Mouse (Mus musculus): ENCODE results near the gene Acads. TPM values are rescaled to one million over a fixed set of nuclear protein-coding genes. Genes with fewer than 3 reads are reported as not detected.

Gene Acads
- polyA plus RNA-seq, 1 experiment from 2014 or later, result 25.2 TPM

DNA sequence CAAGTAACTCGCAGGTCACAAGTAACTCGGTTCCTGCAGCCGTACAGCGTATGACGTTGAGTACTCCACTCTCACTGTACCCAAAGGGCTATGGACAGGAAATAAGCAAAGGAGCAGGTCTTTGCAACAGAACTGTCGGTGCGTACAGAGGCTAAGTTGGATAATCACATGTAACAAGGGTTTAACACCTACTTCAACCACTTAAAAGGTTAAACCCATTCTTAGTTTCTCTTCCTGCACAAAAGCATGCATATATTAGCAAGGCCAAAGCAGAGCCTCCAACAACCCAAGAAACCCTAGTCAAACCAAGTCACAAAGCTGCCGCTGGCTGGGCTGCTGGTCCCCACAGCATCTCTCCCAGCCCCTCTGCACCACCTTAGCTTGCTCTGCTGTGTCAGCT lies 13.3 kb upstream of the Acads start:
- no peaks in the 10 kb centered on the region for H3K9me3 ChIP-seq
- peaks cover 33% of the 10 kb centered on the region for H3K4me1 ChIP-seq (replicated peaks)
- H3K9ac ChIP-seq, result peak overlapping the region; percentile 92
- H3K27ac ChIP-seq, result no peak overlapping the region
- 93% methylated on average over 8 of the region's 8 CpGs for WGBS
- no peak for ATAC-seq (ENCODE audit: low FRiP score)
- no peaks in the 10 kb centered on the region for H3K27me3 ChIP-seq
- H3K36me3 ChIP-seq, result peaks cover 29% of the 10 kb centered on the region
- H3K4me2 ChIP-seq, result peak overlapping the region; percentile 87
- 0 out of 2 replicates have a peak overlapping the region, but pooled peaks have one; percentile 89 for H3K4me3 ChIP-seq

DNA sequence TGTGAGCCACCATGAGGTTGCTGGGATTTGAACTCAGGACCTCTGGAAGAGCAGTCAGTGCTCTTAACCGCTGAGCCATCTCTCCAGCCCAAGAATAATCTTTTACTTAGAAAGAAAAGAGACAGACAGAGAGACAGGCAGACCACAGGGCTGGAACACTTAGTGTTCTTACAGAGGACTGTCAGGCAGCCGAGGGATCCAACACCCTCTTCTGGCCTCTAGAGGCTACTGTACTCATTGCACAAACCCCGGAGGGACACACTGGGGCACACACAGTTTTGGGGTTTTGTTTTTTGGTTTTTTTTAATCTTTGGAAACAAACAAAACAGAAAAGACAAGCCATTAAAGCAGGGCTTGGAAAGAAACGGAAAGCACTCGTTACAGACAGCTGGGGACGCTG lies 10.2 kb upstream of the Acads start:
- no peaks in the 10 kb centered on the region for H3K9me3 ChIP-seq
- ATAC-seq (ENCODE audit: low FRiP score), result no peak
- H3K36me3 ChIP-seq, result peaks cover 53% of the 10 kb centered on the region
- no peak overlapping the region for H3K27ac ChIP-seq
- 89% methylated on average over 6 of the region's 6 CpGs for WGBS
- peaks cover 52% of the 10 kb centered on the region for H3K4me1 ChIP-seq (replicated peaks)
- no peak overlapping the region for H3K4me3 ChIP-seq
- H3K4me2 ChIP-seq, result no peak overlapping the region
- no peaks in the 10 kb centered on the region for H3K27me3 ChIP-seq
- H3K9ac ChIP-seq, result no peak overlapping the region

DNA sequence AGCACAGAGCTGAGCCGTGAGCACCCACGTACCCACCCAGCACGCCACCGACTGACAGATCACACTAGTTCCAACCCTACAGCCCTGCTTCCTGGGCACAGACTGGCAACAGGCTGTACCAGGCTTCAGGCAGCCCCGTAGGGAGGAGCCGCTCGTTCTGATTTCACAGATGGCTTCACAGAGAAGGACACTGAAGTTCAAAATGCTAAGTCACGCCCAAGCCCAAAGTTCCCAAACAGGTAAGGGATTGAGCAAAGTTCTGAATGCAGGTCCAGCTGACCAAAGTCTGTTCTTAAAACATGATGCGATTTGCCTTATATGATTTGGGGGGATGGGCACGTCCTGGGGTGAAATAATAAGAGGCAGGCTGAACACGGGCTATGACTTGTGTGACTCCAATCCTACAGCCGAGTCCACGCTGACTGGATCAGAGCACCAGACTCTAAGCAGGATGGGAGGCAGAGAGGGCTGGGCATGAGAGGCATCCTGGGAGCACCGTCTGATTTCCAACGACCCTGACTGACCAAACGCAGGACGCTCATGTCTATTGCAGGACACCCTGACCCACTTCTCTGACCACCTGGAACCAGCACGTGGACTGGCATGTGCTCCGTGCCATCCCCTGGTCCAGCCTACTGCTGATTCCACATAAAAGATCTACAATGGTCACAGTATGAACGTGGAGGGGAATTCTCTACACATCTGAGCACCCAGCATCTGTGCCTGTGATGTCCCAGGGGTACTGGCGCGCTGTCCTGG lies 8.5 kb upstream of the Acads start:
- Histone ChIP-seq H3K9ac (no peak overlapping the region), H3K4me3 (no peak overlapping the region), H3K4me1 (replicated peaks) (peaks cover 36% of the 10 kb centered on the region), H3K4me2 (no peak overlapping the region), H3K27ac (no peak overlapping the region), H3K27me3 (no peaks in the 10 kb centered on the region), H3K36me3 (peaks cover 67% of the 10 kb centered on the region), H3K9me3 (no peaks in the 10 kb centered on the region)
- 93% methylated on average over 22 of the region's 22 CpGs for WGBS
- ATAC-seq (ENCODE audit: low FRiP score), result no peak

DNA sequence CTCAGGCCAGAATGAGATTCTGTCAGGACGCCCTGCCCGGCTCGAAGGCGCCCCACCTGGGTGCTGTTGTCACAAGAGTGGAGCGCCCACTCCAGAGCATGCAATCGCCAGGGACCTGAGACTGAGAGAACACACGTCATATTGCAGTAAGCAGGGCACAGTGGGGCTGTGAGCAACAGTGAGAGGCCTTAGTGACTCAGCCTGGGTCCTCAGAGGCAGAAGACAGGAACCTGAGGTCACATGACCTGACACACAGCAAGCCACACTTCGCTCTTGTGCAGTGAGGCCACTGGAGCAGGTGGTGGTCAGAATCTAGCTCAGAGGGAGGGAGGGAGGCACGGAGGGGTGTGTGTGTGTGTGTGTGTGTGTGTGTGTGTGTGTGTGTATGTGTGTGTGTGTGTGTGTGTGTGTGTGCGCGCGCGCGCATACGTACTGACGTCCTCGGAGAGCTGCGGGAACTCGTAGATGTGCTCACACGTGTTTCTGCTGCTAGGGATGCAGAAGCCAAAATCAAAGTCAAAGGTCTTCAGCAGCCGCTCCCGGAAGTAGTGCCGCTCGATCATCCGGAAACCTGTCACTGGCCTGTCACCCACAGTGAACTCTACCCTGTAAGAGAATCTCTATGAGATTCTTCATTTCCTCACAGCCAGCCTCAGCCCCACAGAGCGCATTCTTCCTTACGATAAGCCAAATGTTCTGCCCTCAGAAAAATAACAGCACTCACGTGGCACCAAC lies 7.6 kb upstream of the Acads start:
- H3K27ac ChIP-seq, result no peak overlapping the region
- H3K4me1 ChIP-seq (replicated peaks), result peaks cover 29% of the 10 kb centered on the region
- no peak overlapping the region for H3K4me2 ChIP-seq
- ATAC-seq (ENCODE audit: low FRiP score), result no peak
- peaks cover 76% of the 10 kb centered on the region for H3K36me3 ChIP-seq
- no peaks in the 10 kb centered on the region for H3K9me3 ChIP-seq
- no peak overlapping the region for H3K4me3 ChIP-seq
- H3K27me3 ChIP-seq, result no peaks in the 10 kb centered on the region
- WGBS, result 91% methylated on average over 28 of the region's 28 CpGs
- H3K9ac ChIP-seq, result no peak overlapping the region

DNA sequence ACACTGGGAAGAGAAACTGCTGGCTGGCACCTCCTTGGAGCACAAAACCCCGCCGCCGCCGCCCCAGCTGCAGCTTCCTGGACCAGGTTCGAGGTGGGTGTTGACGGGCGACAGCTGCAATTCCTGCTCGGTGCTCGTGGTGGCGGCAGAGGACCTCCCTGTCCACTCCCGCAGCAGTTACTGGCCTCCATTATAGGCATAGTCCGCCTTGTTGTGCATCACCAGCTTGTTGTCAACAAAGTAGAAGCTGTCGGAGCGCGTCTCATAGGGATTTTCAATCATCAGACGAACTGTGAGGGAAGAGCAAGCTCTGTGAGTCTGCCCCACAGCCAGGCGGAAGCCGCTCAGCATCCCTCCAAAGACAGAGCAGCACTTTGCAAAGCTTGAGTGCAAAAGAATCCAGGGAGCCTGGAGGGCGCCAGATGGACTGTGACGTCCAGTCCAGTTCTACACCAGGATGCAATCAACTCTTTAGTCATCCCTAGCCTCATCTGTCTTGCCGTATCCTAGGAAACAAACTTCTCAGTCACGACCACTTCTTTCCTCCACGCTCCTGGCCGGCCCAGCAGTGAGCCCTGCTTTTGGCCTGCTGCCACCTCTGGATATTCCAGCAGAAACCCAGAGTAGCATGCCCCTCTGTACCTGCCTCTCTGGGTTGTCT lies 6.2 kb upstream of the Acads start:
- peaks cover 75% of the 10 kb centered on the region for H3K36me3 ChIP-seq
- no peak overlapping the region for H3K4me2 ChIP-seq
- H3K4me1 ChIP-seq (replicated peaks), result peaks cover 19% of the 10 kb centered on the region
- 17% methylated on average over 24 of the region's 24 CpGs for WGBS
- no peak overlapping the region for H3K9ac ChIP-seq
- no peaks in the 10 kb centered on the region for H3K27me3 ChIP-seq
- H3K27ac ChIP-seq, result peak overlapping the region; percentile 70
- H3K4me3 ChIP-seq, result no peak overlapping the region
- ATAC-seq (ENCODE audit: low FRiP score), result peak; percentile 74
- no peaks in the 10 kb centered on the region for H3K9me3 ChIP-seq

DNA sequence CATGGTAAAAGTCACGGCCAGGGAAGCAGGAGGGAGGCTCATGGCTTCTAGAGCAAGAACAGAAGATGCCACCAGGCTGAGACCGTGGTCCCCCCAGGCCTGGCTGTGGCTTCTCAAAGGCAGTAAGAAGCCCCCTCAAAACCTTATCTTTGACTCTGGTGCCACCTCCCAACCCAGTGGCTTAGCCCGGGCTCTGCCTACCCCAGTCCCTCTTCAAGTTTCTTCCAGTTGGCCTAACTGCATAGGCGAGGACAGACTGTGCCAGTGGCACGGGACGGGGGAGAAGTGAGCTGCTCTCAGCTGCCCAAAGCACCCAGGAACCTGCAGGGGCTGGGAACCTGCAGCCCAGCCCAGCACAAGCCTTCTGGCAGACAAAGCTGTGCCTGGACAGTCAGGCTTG lies 5.5 kb upstream of the Acads start:
- Histone ChIP-seq H3K4me1 (replicated peaks) (peaks cover 19% of the 10 kb centered on the region), H3K9me3 (no peaks in the 10 kb centered on the region), H3K27me3 (no peaks in the 10 kb centered on the region), H3K9ac (no peak overlapping the region), H3K27ac (peak overlapping the region; percentile 70; the same call in 1 of the 2 replicates), H3K4me2 (no peak overlapping the region), H3K4me3 (no peak overlapping the region), H3K36me3 (peaks cover 68% of the 10 kb centered on the region)
- ATAC-seq (ENCODE audit: low FRiP score), result no peak; the same call in 1 of the 2 replicates
- 97% methylated on average over 6 of the region's 6 CpGs for WGBS

DNA sequence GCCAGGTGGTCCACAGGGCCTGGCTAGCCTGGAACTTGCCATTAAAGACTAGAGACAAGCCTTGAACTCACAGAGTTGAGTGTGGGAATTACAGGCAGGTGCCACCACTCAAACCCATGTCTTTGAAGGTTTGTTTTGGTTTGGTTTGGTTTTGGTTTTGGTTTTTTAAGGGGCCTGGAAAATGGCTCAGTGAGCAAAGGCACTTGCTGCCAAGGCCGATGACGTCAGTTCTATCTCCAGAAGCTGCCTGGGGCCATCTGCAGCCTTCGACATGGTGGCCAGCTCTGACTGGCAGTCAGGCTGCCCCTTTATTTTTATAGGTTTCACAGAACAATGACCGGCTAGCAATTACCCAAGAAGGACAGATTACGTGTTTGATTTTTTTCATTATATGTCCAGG lies 1.8 kb upstream of the Acads start:
- Histone ChIP-seq H3K4me3 (no peak overlapping the region), H3K4me2 (no peak overlapping the region), H3K4me1 (replicated peaks) (peaks cover 28% of the 10 kb centered on the region), H3K27ac (no peak overlapping the region), H3K36me3 (peaks cover 47% of the 10 kb centered on the region), H3K9ac (no peak overlapping the region), H3K27me3 (no peaks in the 10 kb centered on the region), H3K9me3 (no peaks in the 10 kb centered on the region)
- 72% methylated on average over 5 of the region's 5 CpGs for WGBS
- ATAC-seq (ENCODE audit: low FRiP score), result no peak

DNA sequence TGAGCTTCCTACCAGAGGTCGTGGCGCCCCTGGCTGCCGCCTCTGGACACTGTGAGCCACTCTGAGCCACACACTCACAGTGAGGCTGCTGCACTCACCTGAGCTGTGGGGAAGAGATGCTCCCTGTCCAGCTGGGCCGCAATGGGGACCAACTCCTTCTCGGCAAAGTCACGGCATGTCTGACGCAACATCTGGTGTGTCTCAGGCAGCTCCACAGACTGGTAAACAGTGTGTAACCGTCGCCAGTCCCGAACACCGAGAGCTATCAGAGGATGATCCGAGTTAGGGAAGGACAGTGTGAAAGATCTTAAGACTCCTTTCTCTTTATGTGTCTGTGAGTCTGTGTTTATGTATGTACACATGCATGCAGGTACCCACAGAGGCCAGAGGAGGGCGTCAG lies 1.7 kb downstream of the Acads start:
- Histone ChIP-seq H3K36me3 (peaks cover 35% of the 10 kb centered on the region), H3K27me3 (no peaks in the 10 kb centered on the region), H3K4me1 (replicated peaks) (peaks cover 14% of the 10 kb centered on the region), H3K4me3 (no peak overlapping the region), H3K4me2 (no peak overlapping the region), H3K9ac (no peak overlapping the region), H3K27ac (no peak overlapping the region), H3K9me3 (no peaks in the 10 kb centered on the region)
- ATAC-seq (ENCODE audit: low FRiP score), result no peak
- WGBS, result 97% methylated on average over 13 of the region's 13 CpGs

DNA sequence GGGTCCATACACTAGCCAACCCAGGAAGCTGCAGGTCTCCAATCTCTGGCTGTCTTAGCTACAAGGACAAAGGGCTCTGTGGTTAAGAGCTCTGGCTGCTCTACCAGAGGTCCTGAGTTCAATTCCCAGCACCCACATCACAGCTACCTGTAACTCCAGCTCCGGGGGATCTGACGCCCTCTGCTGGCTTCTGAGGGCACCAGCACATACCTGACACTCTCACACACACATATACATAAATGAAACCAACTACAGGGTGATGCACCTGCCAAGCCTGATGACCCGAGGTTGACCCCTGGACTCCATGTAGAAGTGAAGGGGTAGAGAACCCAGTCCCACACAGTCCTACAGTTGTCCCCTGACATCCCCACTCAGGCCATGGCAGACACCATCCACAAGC lies 2.7 kb downstream of the Acads start:
- H3K4me3 ChIP-seq, result no peak overlapping the region
- H3K9ac ChIP-seq, result no peak overlapping the region
- H3K4me2 ChIP-seq, result no peak overlapping the region
- H3K4me1 ChIP-seq (replicated peaks), result peaks cover 14% of the 10 kb centered on the region
- H3K36me3 ChIP-seq, result peaks cover 38% of the 10 kb centered on the region
- H3K27ac ChIP-seq, result no peak overlapping the region
- ATAC-seq (ENCODE audit: low FRiP score), result no peak
- no peaks in the 10 kb centered on the region for H3K9me3 ChIP-seq
- no peaks in the 10 kb centered on the region for H3K27me3 ChIP-seq
- 90% methylated on average over 3 of the region's 3 CpGs for WGBS

DNA sequence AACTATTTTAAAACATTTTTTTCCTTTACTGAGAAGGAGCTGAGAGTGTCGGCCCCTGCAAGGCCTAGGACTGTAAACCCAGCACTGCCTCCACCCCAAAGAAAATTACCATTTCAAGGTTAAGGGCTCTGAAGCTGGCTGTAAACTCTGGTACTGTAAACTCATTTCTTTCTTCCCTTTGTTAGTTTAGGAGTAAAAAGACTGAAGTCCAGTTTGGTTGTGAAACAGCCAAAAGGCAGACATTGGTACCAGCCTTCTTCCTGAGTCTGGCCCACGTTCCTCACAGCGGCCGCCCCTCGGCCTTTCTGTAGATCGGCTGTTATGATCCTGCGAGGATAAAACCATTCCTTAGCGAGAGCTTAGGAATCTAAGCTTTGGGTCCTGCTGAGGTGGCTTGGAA lies 4.6 kb downstream of the Acads start:
- Histone ChIP-seq H3K4me2 (no peak overlapping the region), H3K4me1 (replicated peaks) (peaks cover 27% of the 10 kb centered on the region), H3K9me3 (no peaks in the 10 kb centered on the region), H3K27me3 (no peaks in the 10 kb centered on the region), H3K36me3 (peaks cover 43% of the 10 kb centered on the region), H3K4me3 (no peak overlapping the region), H3K9ac (no peak overlapping the region), H3K27ac (no peak overlapping the region)
- 97% methylated on average over 8 of the region's 8 CpGs for WGBS
- no peak for ATAC-seq (ENCODE audit: low FRiP score)

DNA sequence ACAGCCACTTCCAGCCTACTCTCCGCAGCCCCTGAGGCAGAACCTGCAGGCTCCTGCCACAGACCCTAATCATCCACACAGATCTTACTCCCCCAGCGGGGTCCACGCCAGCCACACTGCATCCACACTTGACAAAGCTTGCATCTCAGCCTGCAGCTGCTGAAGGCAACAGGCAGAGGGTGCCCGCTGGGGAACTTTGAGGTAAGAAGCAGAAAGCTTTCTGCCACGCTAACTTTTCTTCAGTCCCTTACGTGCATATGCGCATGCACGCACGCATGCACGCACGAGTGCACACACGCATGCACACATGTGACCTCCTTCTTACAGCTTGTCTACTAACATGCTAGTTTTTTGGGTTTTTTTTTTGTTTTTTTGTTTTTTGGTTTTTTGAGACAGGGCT lies 5.9 kb downstream of the Acads start:
- H3K9ac ChIP-seq, result no peak overlapping the region
- H3K4me1 ChIP-seq (replicated peaks), result peaks cover 15% of the 10 kb centered on the region
- H3K4me2 ChIP-seq, result no peak overlapping the region
- no peak overlapping the region for H3K4me3 ChIP-seq
- no peak overlapping the region for H3K27ac ChIP-seq
- H3K27me3 ChIP-seq, result no peaks in the 10 kb centered on the region
- H3K36me3 ChIP-seq, result peaks cover 43% of the 10 kb centered on the region
- no peak for ATAC-seq (ENCODE audit: low FRiP score)
- H3K9me3 ChIP-seq, result no peaks in the 10 kb centered on the region
- 96% methylated on average over 12 of the region's 12 CpGs for WGBS

DNA sequence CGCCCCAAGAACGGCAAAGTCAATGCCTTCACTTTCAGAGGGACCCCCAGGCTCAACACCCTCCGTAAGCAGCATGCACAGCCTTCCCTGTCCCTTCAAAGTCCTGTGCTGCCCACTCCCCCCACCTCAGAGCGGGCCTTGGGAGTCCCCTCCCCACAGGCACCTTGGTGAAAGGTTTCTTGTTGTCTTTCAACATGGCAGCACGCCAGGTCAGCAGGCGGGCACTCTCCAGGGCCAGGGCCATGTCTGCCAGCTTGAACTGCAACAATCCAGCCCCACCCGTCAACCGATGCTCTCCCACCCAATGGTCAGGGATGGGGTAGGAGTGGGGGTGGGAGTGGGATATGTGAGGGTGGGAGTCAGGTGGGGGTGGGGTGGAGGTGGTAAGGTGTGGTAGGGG lies 8.0 kb downstream of the Acads start:
- Histone ChIP-seq H3K9me3 (no peaks in the 10 kb centered on the region), H3K4me3 (no peak overlapping the region), H3K27me3 (no peaks in the 10 kb centered on the region), H3K36me3 (peaks cover 30% of the 10 kb centered on the region), H3K4me1 (replicated peaks) (peaks cover 15% of the 10 kb centered on the region), H3K4me2 (no peak overlapping the region), H3K27ac (no peak overlapping the region), H3K9ac (peak overlapping the region; percentile 46; the same call in 1 of the 2 replicates)
- ATAC-seq (ENCODE audit: low FRiP score), result no peak
- WGBS, result 92% methylated on average over 8 of the region's 8 CpGs

Data from hindbrain, embryonic 13.5 days (tissue).